Mouse (Mus musculus): ENCODE data around the gene Htr2a. TPM values are rescaled to one million over a fixed set of nuclear protein-coding genes. Genes with fewer than 3 reads are reported as not detected.
A peak's percentile ranks its signal among the peaks of the same experiment; 100 is the strongest.

Gene Htr2a
- polyA plus RNA-seq, 1 experiment from 2014 or later: 0.49 TPM

DNA sequence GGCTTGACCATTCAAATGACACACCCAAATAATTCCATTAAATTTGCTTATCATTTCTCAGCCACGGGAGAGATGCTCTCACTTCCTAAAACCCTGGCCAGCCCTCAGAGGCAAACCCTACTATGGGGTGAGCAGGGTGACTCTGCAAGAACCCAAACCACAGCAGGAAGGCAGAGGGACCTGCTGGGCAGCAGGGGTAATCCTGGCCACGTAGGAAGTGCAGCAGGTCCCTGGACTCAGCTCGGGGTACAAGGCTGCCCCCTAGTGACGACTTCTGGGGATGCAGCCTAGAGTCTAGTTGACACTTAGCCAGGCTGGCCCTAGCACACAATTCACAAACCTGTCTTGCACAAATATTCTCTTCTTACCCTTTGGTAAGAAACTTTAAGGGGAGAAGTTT, 2.7 kb downstream of the Htr2a start:
- H3K4me1 ChIP-seq (ENCODE audit: control insufficient read depth, insufficient read depth, low read length): no peaks in the 10 kb centered on the region
- H3K9me3 ChIP-seq (ENCODE audit: control insufficient read depth, low read length): no peaks in the 10 kb centered on the region
- H3K36me3 ChIP-seq (ENCODE audit: control insufficient read depth, insufficient read depth, low read length): no peaks in the 10 kb centered on the region
- peaks cover 5% of the 10 kb centered on the region for H3K27me3 ChIP-seq (ENCODE audit: control insufficient read depth, insufficient read depth, low read length)
- peak; percentile 83 for DNase-seq (ENCODE audit: low spot score)
- peak; percentile 39; the same call in 1 of the 2 replicates for ATAC-seq (ENCODE audit: insufficient read depth, low FRiP score, low TSS enrichment)
- H3K4me2 ChIP-seq (ENCODE audit: low read depth): 0 out of 2 replicates have a peak overlapping the region, but pooled peaks have one; percentile 6
- no peak overlapping the region for H3K27ac ChIP-seq (ENCODE audit: low read depth, low read length)
- WGBS: under 1% methylated on average over 4 of the region's 4 CpGs
- no peak overlapping the region for H3K4me3 ChIP-seq (ENCODE audit: low read depth, low read length)
- H3K9ac ChIP-seq (ENCODE audit: low read length): no peak overlapping the region

DNA sequence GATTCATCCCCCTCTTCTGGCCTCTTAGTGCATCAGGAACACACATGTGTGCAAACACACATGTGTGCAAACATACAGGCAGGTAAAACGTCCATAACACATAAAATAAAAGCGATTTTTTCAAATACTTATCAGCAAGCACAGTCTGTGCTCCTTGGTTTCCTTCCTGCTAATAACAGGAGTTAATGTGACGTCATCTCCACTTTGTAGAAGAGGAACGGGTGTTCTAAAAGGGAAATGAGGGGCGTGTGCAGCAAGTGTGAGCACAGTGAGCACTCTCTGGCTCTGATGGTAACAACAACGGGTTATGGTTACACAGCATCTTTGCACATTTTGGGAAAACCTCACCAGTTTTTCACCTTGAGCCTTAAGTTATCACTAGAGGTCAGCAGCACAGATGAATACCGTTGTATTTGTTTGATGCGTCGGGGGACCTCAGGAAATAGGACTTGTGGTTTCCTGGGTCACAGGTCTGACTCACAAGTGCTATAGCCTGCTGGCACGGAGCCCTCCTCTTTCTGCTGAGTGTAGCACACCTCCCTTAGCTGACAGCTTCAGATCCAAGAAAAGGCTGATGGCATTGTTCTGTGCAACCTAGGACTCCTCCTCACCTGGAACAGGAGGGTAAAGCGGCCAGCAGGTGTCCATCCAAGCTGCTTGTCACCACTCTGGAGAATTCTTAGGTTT, 5.6 kb downstream of the Htr2a start:
- ATAC-seq (ENCODE audit: insufficient read depth, low FRiP score, low TSS enrichment) (no peak), DNase-seq (ENCODE audit: low spot score) (no peak)
- WGBS: 76% methylated on average over 11 of the region's 11 CpGs
- Histone ChIP-seq H3K27me3 (ENCODE audit: control insufficient read depth, insufficient read depth, low read length) (peaks cover 3% of the 10 kb centered on the region; the same call in 1 of the 2 replicates), H3K27ac (ENCODE audit: low read depth, low read length) (no peak overlapping the region), H3K9me3 (ENCODE audit: control insufficient read depth, low read length) (no peaks in the 10 kb centered on the region), H3K36me3 (ENCODE audit: control insufficient read depth, insufficient read depth, low read length) (no peaks in the 10 kb centered on the region), H3K4me2 (ENCODE audit: low read depth) (no peak overlapping the region), H3K4me1 (ENCODE audit: control insufficient read depth, insufficient read depth, low read length) (no peaks in the 10 kb centered on the region), H3K9ac (ENCODE audit: low read length) (no peak overlapping the region), H3K4me3 (ENCODE audit: low read depth, low read length) (no peak overlapping the region)

DNA sequence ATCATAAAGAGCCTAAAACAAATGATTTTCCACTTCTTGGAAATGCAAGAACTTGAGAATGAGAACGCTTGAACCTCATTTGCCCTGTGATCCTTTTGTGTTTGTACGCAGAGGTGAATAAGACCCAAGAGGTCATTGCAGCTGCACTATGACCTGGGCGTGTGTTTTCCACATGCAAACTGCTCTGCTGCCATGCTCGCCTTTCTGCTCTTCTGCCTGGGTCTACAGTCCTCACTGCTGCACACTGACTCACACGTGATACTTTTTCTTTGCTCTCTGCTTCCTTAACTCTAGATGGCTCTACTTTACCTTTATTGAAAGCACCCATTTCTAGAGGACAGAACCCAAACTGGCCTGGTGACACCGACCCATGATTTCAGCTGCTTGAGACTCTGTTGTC, 9.4 kb downstream of the Htr2a start:
- H3K4me3 ChIP-seq (ENCODE audit: low read depth, low read length): no peak overlapping the region
- no peaks in the 10 kb centered on the region for H3K4me1 ChIP-seq (ENCODE audit: control insufficient read depth, insufficient read depth, low read length)
- no peak for ATAC-seq (ENCODE audit: insufficient read depth, low FRiP score, low TSS enrichment)
- no peak for DNase-seq (ENCODE audit: low spot score)
- no peaks in the 10 kb centered on the region for H3K27me3 ChIP-seq (ENCODE audit: control insufficient read depth, insufficient read depth, low read length)
- no peak overlapping the region for H3K9ac ChIP-seq (ENCODE audit: low read length)
- H3K36me3 ChIP-seq (ENCODE audit: control insufficient read depth, insufficient read depth, low read length): no peaks in the 10 kb centered on the region
- WGBS: 90% methylated on average over 6 of the region's 6 CpGs
- no peak overlapping the region for H3K4me2 ChIP-seq (ENCODE audit: low read depth)
- no peak overlapping the region for H3K27ac ChIP-seq (ENCODE audit: low read depth, low read length)
- H3K9me3 ChIP-seq (ENCODE audit: control insufficient read depth, low read length): no peaks in the 10 kb centered on the region

DNA sequence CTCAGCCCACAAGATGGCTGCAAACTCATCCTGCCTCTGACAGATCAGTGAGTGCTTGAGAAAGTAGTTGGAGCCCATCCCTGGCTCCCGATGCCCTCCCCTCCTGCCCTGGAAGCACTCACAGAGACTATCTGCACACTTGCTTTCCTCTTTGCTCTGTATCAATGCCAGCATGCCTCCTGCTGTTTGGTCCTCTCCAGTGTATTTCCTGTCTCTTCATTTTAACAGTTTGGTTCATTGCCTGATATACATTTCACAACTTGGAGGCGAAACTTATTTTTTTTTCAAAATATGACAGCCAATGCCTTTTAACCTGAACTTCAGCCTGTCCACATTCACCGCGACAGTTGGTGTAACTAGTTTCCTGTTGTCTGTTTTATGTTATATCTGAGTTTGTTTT, 11.0 kb downstream of the Htr2a start:
- 78% methylated on average over 4 of the region's 4 CpGs for WGBS
- DNase-seq (ENCODE audit: low spot score): no peak
- Histone ChIP-seq H3K36me3 (ENCODE audit: control insufficient read depth, insufficient read depth, low read length) (no peaks in the 10 kb centered on the region), H3K9ac (ENCODE audit: low read length) (no peak overlapping the region), H3K4me3 (ENCODE audit: low read depth, low read length) (no peak overlapping the region), H3K27ac (ENCODE audit: low read depth, low read length) (no peak overlapping the region), H3K27me3 (ENCODE audit: control insufficient read depth, insufficient read depth, low read length) (no peaks in the 10 kb centered on the region), H3K4me1 (ENCODE audit: control insufficient read depth, insufficient read depth, low read length) (no peaks in the 10 kb centered on the region), H3K4me2 (ENCODE audit: low read depth) (no peak overlapping the region), H3K9me3 (ENCODE audit: control insufficient read depth, low read length) (no peaks in the 10 kb centered on the region)
- no peak for ATAC-seq (ENCODE audit: insufficient read depth, low FRiP score, low TSS enrichment)

- Histone ChIP-seq H3K9ac (ENCODE audit: low read length) (no peak overlapping the region), H3K27me3 (ENCODE audit: control insufficient read depth, insufficient read depth, low read length) (no peaks in the 10 kb centered on the region), H3K4me3 (ENCODE audit: low read depth, low read length) (no peak overlapping the region), H3K27ac (ENCODE audit: low read depth, low read length) (no peak overlapping the region), H3K36me3 (ENCODE audit: control insufficient read depth, insufficient read depth, low read length) (no peaks in the 10 kb centered on the region), H3K9me3 (ENCODE audit: control insufficient read depth, low read length) (no peaks in the 10 kb centered on the region), H3K4me1 (ENCODE audit: control insufficient read depth, insufficient read depth, low read length) (no peaks in the 10 kb centered on the region), H3K4me2 (ENCODE audit: low read depth) (no peak overlapping the region)
- DNase-seq (ENCODE audit: low spot score) (no peak), ATAC-seq (ENCODE audit: insufficient read depth, low FRiP score, low TSS enrichment) (no peak)
- WGBS: 88% methylated on average over 7 of the region's 7 CpGs
These were observed 16.6 kb downstream of the Htr2a start for GRCm38 (mm10) chr14:74657227-74657626.

GRCm38 (mm10) chr14:74659411-74659841, 18.8 kb downstream of the Htr2a start:
- ATAC-seq (ENCODE audit: insufficient read depth, low FRiP score, low TSS enrichment) (no peak), DNase-seq (ENCODE audit: low spot score) (no peak)
- 90% methylated on average over 8 of the region's 8 CpGs for WGBS
- Histone ChIP-seq H3K9ac (ENCODE audit: low read length) (no peak overlapping the region), H3K27ac (ENCODE audit: low read depth, low read length) (no peak overlapping the region), H3K4me2 (ENCODE audit: low read depth) (no peak overlapping the region), H3K4me3 (ENCODE audit: low read depth, low read length) (no peak overlapping the region), H3K27me3 (ENCODE audit: control insufficient read depth, insufficient read depth, low read length) (no peaks in the 10 kb centered on the region), H3K9me3 (ENCODE audit: control insufficient read depth, low read length) (no peaks in the 10 kb centered on the region), H3K36me3 (ENCODE audit: control insufficient read depth, insufficient read depth, low read length) (no peaks in the 10 kb centered on the region), H3K4me1 (ENCODE audit: control insufficient read depth, insufficient read depth, low read length) (no peaks in the 10 kb centered on the region)

DNA sequence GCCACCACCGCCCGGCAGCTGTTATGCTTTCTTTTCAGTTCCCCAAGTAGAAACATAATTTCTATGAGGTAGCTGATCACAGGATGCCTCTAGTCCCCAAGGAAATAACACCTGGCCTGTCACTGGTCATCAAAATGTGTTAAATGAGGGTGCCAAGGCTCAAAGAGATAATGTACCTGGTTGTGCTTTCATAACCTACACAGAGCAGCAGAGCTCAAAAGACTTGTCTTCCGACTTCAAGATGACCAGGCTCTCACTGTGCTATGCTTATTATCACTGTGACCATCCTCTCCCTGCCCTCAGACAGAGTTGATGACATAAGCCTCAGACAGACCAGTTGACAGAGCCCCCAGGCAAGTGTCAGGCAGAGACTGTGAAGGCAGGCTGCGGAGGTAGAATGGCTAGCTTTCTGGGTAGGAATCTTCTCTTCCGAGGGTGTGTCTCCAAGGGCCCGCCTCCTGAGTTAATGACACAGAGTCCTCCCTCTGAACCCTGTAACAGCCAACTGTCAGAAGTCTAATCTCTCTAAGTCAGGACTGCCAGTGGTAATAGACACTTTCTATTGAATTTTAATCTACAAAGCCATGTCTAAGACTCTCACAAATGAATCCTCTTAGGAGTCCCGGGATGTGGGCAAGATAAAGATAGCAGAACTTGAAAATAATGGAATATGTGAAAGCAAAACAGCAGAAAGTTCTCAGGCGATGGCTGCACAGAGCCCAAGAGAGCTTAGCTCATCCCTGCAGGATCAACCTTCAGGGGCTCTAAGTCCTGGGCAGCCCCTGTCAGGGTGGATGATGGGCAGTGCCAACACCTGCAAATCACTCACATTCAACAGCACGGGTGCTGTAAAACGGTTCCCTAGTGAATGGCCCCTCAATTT, 31.7 kb downstream of the Htr2a start:
- ATAC-seq (ENCODE audit: insufficient read depth, low FRiP score, low TSS enrichment) (no peak), DNase-seq (ENCODE audit: low spot score) (no peak)
- no peak overlapping the region for H3K4me3 ChIP-seq (ENCODE audit: low read depth, low read length)
- 74% methylated on average over 10 of the region's 10 CpGs for WGBS
- no peaks in the 10 kb centered on the region for H3K4me1 ChIP-seq (ENCODE audit: control insufficient read depth, insufficient read depth, low read length)
- no peak overlapping the region for H3K9ac ChIP-seq (ENCODE audit: low read length)
- no peak overlapping the region for H3K4me2 ChIP-seq (ENCODE audit: low read depth)
- no peak overlapping the region for H3K27ac ChIP-seq (ENCODE audit: low read depth, low read length)
- no peaks in the 10 kb centered on the region for H3K36me3 ChIP-seq (ENCODE audit: control insufficient read depth, insufficient read depth, low read length)
- H3K9me3 ChIP-seq (ENCODE audit: control insufficient read depth, low read length): no peaks in the 10 kb centered on the region
- H3K27me3 ChIP-seq (ENCODE audit: control insufficient read depth, insufficient read depth, low read length): no peaks in the 10 kb centered on the region

- no peak for ATAC-seq (ENCODE audit: insufficient read depth, low FRiP score, low TSS enrichment)
- Histone ChIP-seq H3K27me3 (ENCODE audit: control insufficient read depth, insufficient read depth, low read length) (no peaks in the 10 kb centered on the region), H3K4me1 (ENCODE audit: control insufficient read depth, insufficient read depth, low read length) (no peaks in the 10 kb centered on the region), H3K4me3 (ENCODE audit: low read depth, low read length) (no peak overlapping the region), H3K9ac (ENCODE audit: low read length) (no peak overlapping the region), H3K36me3 (ENCODE audit: control insufficient read depth, insufficient read depth, low read length) (no peaks in the 10 kb centered on the region), H3K9me3 (ENCODE audit: control insufficient read depth, low read length) (no peaks in the 10 kb centered on the region), H3K4me2 (ENCODE audit: low read depth) (no peak overlapping the region), H3K27ac (ENCODE audit: low read depth, low read length) (no peak overlapping the region)
- no peak for DNase-seq (ENCODE audit: low spot score)
- 76% methylated on average over 3 of the region's 3 CpGs for WGBS
These were observed 32.3 kb downstream of the Htr2a start for GRCm38 (mm10) chr14:74673020-74673350.

DNA sequence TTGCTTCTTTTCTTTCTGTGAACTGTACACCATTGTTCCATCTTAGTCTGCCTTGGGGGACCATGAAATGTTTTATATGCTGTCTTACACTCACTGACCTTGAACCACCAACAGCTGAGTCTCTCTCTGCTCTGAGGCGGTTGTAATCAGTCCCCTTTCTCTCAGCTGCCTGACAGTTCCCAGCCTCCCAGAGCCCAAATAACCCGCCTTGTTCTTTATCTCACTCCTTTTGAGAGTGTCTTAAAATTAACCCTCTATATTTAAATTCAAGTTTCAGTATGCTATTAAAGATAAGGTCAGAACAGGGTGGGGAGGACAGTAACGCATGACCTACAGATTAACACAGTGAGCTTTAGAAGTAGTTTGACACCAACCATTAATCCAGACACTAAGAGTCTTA, 32.9 kb downstream of the Htr2a start:
- WGBS: 71% methylated on average over 3 of the region's 3 CpGs
- DNase-seq (ENCODE audit: low spot score): no peak
- Histone ChIP-seq H3K4me1 (ENCODE audit: control insufficient read depth, insufficient read depth, low read length) (no peaks in the 10 kb centered on the region), H3K4me2 (ENCODE audit: low read depth) (no peak overlapping the region), H3K27ac (ENCODE audit: low read depth, low read length) (no peak overlapping the region), H3K9ac (ENCODE audit: low read length) (no peak overlapping the region), H3K9me3 (ENCODE audit: control insufficient read depth, low read length) (no peaks in the 10 kb centered on the region), H3K36me3 (ENCODE audit: control insufficient read depth, insufficient read depth, low read length) (no peaks in the 10 kb centered on the region), H3K27me3 (ENCODE audit: control insufficient read depth, insufficient read depth, low read length) (no peaks in the 10 kb centered on the region), H3K4me3 (ENCODE audit: low read depth, low read length) (no peak overlapping the region)
- no peak for ATAC-seq (ENCODE audit: insufficient read depth, low FRiP score, low TSS enrichment)

All from neural tube, embryonic 11.5 days (tissue).